Mouse (Mus musculus): ENCODE results near the gene Hpca.
A peak's percentile ranks its signal among the peaks of the same experiment; 100 is the strongest.

The Hpca gene

DNA sequence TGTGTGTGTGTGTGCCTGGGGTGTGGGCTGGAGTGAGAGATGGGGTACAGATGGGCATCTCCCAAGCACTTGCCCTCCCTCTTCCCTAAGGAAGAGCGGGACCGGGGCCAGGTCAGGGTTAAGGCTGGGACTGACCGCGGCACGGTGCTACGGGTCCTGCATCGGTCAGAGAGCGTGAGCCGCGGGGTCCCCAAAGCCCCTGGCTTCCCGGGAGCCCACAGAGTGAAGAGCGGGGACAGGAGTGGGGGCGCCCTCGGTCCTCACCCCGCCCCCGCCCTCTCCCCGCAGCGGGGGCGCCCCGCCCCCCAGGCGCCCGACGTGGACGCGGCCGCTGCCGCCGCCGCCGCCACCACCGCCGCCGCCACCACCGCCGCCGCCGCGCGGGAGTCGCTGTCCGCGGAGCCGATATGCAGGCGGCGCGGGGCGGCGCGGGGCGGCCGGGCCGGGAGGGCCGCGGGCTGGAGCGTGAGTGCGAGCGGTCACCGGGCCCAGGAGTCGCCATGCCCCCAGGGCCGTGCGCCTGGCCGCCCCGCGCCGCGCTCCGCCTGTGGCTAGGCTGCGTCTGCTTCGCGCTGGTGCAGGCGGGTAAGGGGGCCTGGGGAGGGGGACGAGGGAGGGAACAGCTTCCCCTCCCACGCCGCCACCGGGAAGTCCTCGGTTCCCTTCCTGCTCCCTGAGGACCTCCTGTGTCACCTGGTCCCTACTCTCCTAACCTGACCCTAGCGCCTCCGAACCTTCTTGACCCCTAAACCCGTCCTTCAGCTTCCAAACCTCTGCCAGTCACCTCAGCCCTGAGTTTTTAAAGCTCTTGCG, 14.9 kb upstream of the Hpca start, which contains the start of gene Fndc5:
TSS of gene Fndc5 (plus strand) at position 421 of the 813 bp plus-strand sequence.
- no peak for DNase-seq (ENCODE audit: extremely low read depth, low read depth)

- DNase-seq (ENCODE audit: extremely low read depth, low read depth): no peak
Observed at GRCm38 (mm10) chr4:129136189-129136578, 14.3 kb upstream of the Hpca start.

DNA sequence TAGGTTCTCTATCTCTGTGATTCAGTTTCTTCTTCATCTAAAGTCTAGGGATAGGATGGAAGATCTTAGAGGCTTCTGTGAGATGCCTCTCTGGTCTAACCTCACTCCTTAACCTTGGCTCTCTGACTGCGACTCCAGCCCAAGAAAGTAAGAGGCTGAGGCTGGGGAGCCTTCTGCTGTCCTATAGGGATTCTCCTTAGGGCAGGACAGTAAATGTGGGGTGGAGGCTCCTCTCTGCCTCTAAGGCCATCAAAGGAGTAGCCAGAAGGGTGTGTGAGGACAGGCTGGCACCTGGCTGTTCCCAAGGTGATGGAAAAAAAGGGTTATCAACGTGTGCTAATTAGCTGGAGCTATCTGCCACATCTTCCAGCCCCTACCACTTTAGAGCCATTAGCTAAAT, 13.8 kb upstream of the Hpca start:
- DNase-seq (ENCODE audit: extremely low read depth, low read depth): no peak

DNA sequence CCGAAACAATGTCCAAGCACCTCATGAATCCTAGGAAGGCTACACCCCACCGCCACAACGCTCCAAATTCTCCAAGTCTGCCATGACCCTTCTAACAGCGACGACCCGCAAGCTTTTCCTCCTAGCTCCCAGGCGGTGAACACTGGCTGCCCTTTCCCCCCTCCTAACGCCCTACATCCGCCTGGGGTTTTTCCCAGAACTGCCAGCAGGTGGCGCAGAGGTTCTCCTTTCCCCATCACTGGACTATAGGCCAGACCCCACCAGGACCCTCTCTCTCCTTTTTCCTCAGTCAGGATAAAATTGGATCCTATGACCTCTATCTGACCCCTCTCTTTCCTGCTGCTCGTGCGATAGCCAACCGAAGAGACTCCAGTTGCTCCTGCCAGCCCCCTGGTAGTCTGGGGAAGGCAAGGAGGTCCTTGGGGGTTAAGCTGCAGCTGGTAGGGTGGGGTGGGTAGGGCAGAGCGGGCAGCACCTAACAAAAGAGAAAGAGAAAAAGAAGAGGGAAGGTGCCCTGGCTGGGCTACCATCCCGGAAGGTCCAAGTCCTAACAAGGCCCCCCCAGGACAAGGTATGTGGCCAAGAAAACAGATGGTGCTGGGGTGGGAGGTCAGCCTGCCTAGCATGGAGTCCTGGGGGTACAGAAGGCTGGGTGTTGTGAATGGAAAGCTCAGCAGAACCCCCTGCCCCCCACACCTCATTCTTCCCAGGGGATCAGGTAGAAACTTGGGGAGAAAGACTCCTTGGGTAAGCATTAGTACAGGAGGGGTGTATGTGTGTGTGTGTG, 13.2 kb upstream of the Hpca start:
- no peak for DNase-seq (ENCODE audit: extremely low read depth, low read depth)

- DNase-seq (ENCODE audit: extremely low read depth, low read depth): peak; percentile 84
Observed at GRCm38 (mm10) chr4:129130755-129131303, 9.0 kb upstream of the Hpca start.

GRCm38 (mm10) chr4:129130149-129130548, 8.3 kb upstream of the Hpca start:
- DNase-seq (ENCODE audit: extremely low read depth, low read depth): no peak

DNA sequence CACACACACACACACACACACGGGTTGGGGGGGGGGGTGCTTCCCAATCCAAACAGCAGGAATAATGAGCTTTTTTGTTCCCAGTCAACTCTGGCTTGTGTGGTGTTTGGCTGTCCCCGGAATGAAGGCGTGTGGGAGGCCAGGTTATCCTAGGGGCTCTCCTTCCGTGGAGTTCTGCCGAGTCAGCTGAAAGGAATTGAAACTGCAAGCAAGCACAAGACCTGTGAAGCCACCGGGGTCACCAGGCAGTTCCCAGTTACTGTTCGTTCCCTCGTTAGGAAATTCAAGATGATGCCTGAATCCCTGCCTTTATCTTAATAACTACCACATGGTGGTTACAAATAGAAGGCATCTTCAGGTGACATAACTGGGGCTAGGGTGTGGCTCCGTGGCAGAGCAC, 7.6 kb upstream of the Hpca start:
- no peak for DNase-seq (ENCODE audit: extremely low read depth, low read depth)

- DNase-seq (ENCODE audit: extremely low read depth, low read depth): no peak
Observed at GRCm38 (mm10) chr4:129128582-129129338, 6.9 kb upstream of the Hpca start.

DNA sequence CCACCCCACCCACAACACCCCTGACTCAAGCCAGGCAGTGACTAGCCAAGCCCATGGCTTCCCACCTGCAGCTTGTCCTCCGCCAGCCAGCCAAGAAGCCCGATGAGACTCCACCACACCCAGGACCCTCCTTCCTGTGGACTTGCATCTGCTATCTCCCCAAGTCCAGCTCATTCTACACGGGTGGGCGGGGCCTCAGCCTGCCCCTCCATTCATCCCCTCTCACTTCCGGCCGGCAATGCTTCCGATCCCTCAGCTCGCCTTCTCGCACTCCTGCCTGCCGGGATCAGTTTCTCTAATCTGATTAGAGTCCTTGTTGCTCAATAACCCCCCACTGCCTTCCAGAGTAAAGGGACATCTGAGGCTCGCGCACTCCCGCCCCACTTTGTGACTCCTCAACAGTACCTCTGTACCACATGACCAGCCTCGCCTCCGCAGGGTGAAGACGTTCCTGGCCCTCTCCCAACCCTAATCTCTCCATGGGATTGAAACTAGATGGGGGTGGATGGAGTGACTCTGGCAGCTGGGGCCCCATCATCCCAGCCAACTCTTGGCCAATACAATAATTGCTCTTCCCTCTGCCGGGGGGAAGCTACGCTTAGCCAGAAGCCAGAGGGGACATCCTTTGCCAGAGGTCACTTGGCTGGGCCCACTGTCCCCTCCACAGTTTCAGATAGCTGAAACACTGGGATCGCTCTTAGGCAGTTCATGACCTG, 4.1 kb upstream of the Hpca start:
- DNase-seq (ENCODE audit: extremely low read depth, low read depth): no peak

GRCm38 (mm10) chr4:129124652-129125146, 2.9 kb upstream of the Hpca start:
- DNase-seq (ENCODE audit: extremely low read depth, low read depth): no peak

- DNase-seq (ENCODE audit: extremely low read depth, low read depth): no peak
Observed at GRCm38 (mm10) chr4:129122719-129123118, 883 bp upstream of the Hpca start.

DNA sequence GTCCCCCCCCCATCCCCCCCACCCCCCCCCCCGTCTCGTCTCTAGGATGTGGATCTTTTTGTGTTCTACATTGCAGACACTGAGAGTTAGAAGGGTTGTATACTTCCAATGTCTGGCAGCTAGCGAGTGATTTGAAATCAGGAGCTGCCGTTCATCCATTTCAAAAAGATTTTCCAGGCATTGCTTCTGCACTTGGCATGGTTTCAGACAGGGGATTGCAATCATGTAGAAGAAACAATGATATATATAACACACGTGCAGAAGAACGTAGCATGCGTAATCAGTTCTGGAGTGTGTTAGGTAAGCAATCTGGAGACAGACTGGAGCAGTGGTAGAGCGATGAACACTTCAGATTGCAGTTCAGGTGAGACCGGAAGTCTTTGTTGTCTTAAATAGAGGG, 271 bp upstream of the Hpca start:
- DNase-seq (ENCODE audit: extremely low read depth, low read depth): no peak

DNA sequence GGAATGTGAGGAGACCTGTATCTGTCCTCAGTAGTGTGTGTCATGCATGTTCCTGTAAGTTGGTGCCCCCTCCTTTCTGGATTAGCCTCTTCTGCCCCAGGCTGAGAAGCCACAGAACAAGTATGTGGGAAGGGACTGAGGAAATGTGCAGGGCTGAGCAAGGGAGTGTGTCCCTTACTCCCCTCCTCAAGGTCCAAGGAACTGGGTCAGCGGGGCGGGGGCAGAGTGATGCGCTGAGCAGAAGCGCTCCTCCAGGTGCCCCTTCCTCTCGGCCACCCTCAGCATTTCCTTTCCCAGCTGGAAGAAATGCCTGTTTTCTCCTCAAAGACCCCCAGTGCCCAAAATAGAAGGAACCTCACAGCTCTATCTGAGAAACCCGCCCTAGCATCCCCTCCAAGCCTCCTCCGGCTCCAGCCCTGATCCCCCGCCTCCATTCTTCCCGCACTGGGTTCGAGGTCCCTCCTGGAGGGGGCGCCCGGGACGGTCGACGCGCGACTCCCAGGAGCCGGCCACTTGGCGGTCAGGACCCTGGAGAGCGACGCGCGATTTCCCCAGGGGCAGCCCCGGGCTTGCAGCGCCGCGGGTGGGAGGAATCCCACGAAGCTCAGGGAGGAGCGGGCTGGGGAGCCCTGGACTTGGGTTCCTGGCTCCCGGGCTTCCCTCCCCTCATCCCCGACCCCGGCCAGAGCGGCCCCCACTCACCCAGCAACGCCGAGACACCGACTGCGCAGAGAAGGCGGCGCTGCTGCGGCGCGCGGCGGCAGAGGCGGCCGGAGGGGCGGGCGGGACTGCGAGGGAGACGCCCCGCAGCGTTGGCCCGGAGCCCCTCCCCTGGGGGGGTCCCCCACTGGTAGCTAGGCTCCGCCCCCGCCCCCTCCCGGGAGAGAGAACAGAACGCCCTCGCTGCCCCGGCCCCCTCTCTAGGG, 1.1 kb downstream of the Hpca start:
- DNase-seq (ENCODE audit: extremely low read depth, low read depth): no peak

GRCm38 (mm10) chr4:129119708-129120107, 2.1 kb downstream of the Hpca start:
- no peak for DNase-seq (ENCODE audit: extremely low read depth, low read depth)

- DNase-seq (ENCODE audit: extremely low read depth, low read depth): no peak
Observed at GRCm38 (mm10) chr4:129117720-129118510, 3.9 kb downstream of the Hpca start.

DNA sequence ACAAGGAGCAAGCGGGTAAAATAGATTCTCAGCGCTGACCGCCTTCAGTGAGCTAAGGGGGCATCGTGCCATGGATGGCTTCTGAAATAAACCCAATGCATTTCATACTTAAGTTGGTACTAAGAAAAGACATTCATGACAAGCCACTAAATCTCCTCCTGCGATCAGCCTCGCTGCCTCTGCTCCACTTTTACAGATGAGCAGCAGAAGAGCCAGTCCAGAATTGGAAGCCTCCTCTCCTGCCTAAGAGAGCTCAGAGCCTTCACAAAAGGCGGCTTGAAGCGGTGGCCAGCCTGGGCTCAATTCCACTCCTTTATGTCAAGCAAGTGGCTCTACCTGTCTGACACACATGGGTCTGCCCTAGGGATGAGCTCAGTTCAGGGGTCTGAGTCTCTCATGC, 5.1 kb downstream of the Hpca start:
- DNase-seq (ENCODE audit: extremely low read depth, low read depth): no peak

- DNase-seq (ENCODE audit: extremely low read depth, low read depth): peak; percentile 45
Observed at GRCm38 (mm10) chr4:129113083-129113988, 8.5 kb downstream of the Hpca start.

DNA sequence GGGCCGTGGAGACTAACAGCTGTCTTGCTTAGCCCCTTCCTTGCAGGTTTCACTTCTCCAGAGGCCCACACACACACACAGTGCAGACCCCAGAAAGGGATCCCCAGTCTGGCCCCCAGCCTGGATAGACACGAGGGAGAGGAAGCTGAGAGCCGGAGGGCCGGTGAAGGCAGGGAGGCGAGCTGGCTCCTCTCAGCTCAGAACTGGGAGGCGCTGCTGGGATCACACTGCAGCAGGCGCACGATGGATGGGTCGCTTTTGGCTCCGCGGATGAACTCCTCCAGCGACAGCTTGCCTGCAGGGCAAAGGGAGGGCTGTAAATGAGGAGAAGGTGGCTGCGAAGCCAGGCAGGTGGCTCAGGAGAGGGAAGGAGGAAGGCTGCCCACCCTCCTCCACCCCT, 9.6 kb downstream of the Hpca start:
- DNase-seq (ENCODE audit: extremely low read depth, low read depth): no peak

Data from MEL-GATA-1-ER (cell line).